31 mouse cellular contexts compared by ENCODE assay signal in genomic region chr6:92093869-92094268, GRCm38 (mm10). TPM values are rescaled to one million over a fixed set of nuclear protein-coding genes. Genes with fewer than 3 reads are reported as not detected.
DNase-seq lines count a peak whose midpoint lies in the region; ATAC-seq and TF ChIP-seq lines count a peak whose summit lies in the region.
"Had no signal": no experiment of that assay in that cellular context is flagged by ENCODE, and none has a peak within 500 bp of the region (broad histone marks: within the 10 kb centered on the region; RNA-seq: fewer than 3 reads in every experiment).

No protein-coding gene starts in this region.

- peaks cover 30% of the 10 kb centered on the region for H3K4me1 ChIP-seq in hindbrain, embryonic 14.5 days (replicated peaks; ENCODE audit: control insufficient read depth, insufficient read depth, low read length)
- H3K4me1 ChIP-seq in hindbrain, embryonic 13.5 days (replicated peaks) = peaks cover 39% of the 10 kb centered on the region
- peaks cover 12% of the 10 kb centered on the region; the same call in 1 of the 2 replicates for H3K4me1 ChIP-seq in lung, embryonic 14.5 days (ENCODE audit: insufficient read depth)
- peaks cover 12% of the 10 kb centered on the region for H3K4me1 ChIP-seq in lung, adult 2 months (ENCODE audit: control insufficient read depth, insufficient read depth, low read length)
- peaks cover 56% of the 10 kb centered on the region for H3K4me1 ChIP-seq in liver, embryonic 13.5 days (replicated peaks)
- H3K4me1 ChIP-seq in neural tube, embryonic 15.5 days = peaks cover 36% of the 10 kb centered on the region

- H3K9me3 ChIP-seq in hindbrain, embryonic 14.5 days (ENCODE audit: control insufficient read depth, low read length) = no peaks in the 10 kb centered on the region
- no peaks in the 10 kb centered on the region for H3K9me3 ChIP-seq in hindbrain, embryonic 13.5 days
- H3K9me3 ChIP-seq in lung, embryonic 14.5 days (ENCODE audit: low read depth, low read length) = no peaks in the 10 kb centered on the region
- no peaks in the 10 kb centered on the region for H3K9me3 ChIP-seq in liver, embryonic 13.5 days (replicated peaks)
- H3K9me3 ChIP-seq in neural tube, embryonic 15.5 days (replicated peaks) = no peaks in the 10 kb centered on the region
- H3K9me3 ChIP-seq: G1E; heart, embryonic 12.5 days; intestine, embryonic 15.5 days; limb, embryonic 15.5 days; neural tube, embryonic 12.5 days had no signal

- TF ChIP-seq CTCF in lung, embryonic 14.5 days (IDR thresholded peaks at IDR 0.05; ENCODE audit: low read depth) = no peak
- TF ChIP-seq CTCF in lung, adult 2 months (IDR thresholded peaks at IDR 0.05; ENCODE audit: insufficient read depth, low read length) = no peak

- H3K27ac ChIP-seq in hindbrain, embryonic 14.5 days = no peak overlapping the region
- H3K27ac ChIP-seq in hindbrain, embryonic 13.5 days = no peak overlapping the region
- H3K27ac ChIP-seq in lung, embryonic 14.5 days (ENCODE audit: low read depth) = no peak overlapping the region
- no peak overlapping the region for H3K27ac ChIP-seq in liver, embryonic 13.5 days
- no peak overlapping the region for H3K27ac ChIP-seq in neural tube, embryonic 15.5 days (replicated peaks)
- H3K27ac ChIP-seq: heart, adult 2 months; hindbrain, postnatal 0 days; intestine, embryonic 15.5 days; limb, embryonic 15.5 days; macrophage; neural tube, embryonic 12.5 days had no signal

- no peak overlapping the region for H3K9ac ChIP-seq in hindbrain, embryonic 14.5 days
- H3K9ac ChIP-seq in hindbrain, embryonic 13.5 days = no peak overlapping the region
- no peak overlapping the region for H3K9ac ChIP-seq in lung, embryonic 14.5 days
- no peak overlapping the region for H3K9ac ChIP-seq in liver, embryonic 13.5 days
- H3K9ac ChIP-seq in neural tube, embryonic 15.5 days (replicated peaks) = no peak overlapping the region
- H3K9ac ChIP-seq: heart, embryonic 12.5 days; intestine, embryonic 15.5 days; limb, embryonic 15.5 days; neural tube, embryonic 12.5 days had no signal

- H3K4me2 ChIP-seq in hindbrain, embryonic 14.5 days (replicated peaks) = peak overlapping the region; percentile 71; the same call in 1 of the 2 replicates
- no peak overlapping the region for H3K4me2 ChIP-seq in hindbrain, embryonic 13.5 days
- peak overlapping the region; percentile 90; the same call in 1 of the 2 replicates for H3K4me2 ChIP-seq in lung, embryonic 14.5 days
- H3K4me2 ChIP-seq in liver, embryonic 13.5 days = peak overlapping the region; percentile 92; the same call in 1 of the 2 replicates
- H3K4me2 ChIP-seq in neural tube, embryonic 15.5 days = 0 out of 2 replicates have a peak overlapping the region, but pooled peaks have one; percentile 71
- H3K4me2 ChIP-seq: heart, embryonic 12.5 days had no signal

- DNase-seq in hindbrain, embryonic 14.5 days (ENCODE audit: low spot score) = no peak
- DNase-seq in lung, embryonic 14.5 days = no peak
- no peak for DNase-seq in lung, adult 2 months
- DNase-seq in liver, embryonic 13.5 days = no peak
- DNase-seq in spleen, adult 12 weeks (ENCODE audit: low spot score) = no peak
- DNase-seq: adrenal gland, postnatal 14 days; cerebellum, adult 11-12 months; cerebellum, adult 9-11 months; gastrocnemius, adult 2 months; heart, adult 2 months; heart, postnatal 4 days; kidney, adult 2 months; kidney, postnatal 36 days; retina, postnatal 1 day; right cerebral cortex, postnatal 14 days; spleen, adult 18-20 months; thymus, postnatal 14 days had no signal

- WGBS in hindbrain, embryonic 14.5 days = 92% methylated on average over 2 of the region's 2 CpGs
- WGBS in hindbrain, embryonic 13.5 days = 92% methylated on average over 2 of the region's 2 CpGs
- 83% methylated on average over 2 of the region's 2 CpGs for WGBS in lung, embryonic 14.5 days
- 87% methylated on average over 2 of the region's 2 CpGs for WGBS in lung, adult 2 months
- 13% methylated on average over 2 of the region's 2 CpGs for WGBS in liver, embryonic 13.5 days (ENCODE audit: insufficient replicate concordance)
- 92% methylated on average over 2 of the region's 2 CpGs for WGBS in neural tube, embryonic 15.5 days

- no peak overlapping the region for H3K4me3 ChIP-seq in hindbrain, embryonic 14.5 days (replicated peaks; ENCODE audit: low read length)
- no peak overlapping the region for H3K4me3 ChIP-seq in hindbrain, embryonic 13.5 days
- H3K4me3 ChIP-seq in lung, embryonic 14.5 days (ENCODE audit: low read depth, low read length) = no peak overlapping the region
- no peak overlapping the region for H3K4me3 ChIP-seq in lung, adult 2 months (replicated peaks; ENCODE audit: extremely low read depth, low read depth, low read length)
- H3K4me3 ChIP-seq in liver, embryonic 13.5 days (replicated peaks) = no peak overlapping the region
- no peak overlapping the region for H3K4me3 ChIP-seq in neural tube, embryonic 15.5 days (replicated peaks)
- H3K4me3 ChIP-seq: erythroblast, embryonic 14.5 days; heart, adult 2 months; heart, embryonic 12.5 days; intestine, embryonic 15.5 days; limb, embryonic 15.5 days; neural tube, embryonic 12.5 days had no signal

- TF ChIP-seq POLR2A in lung, adult 2 months (IDR thresholded peaks at IDR 0.05; ENCODE audit: borderline replicate concordance, extremely low read depth, low read depth, low read length) = no peak

- no peaks in the 10 kb centered on the region for H3K27me3 ChIP-seq in hindbrain, embryonic 14.5 days (ENCODE audit: control insufficient read depth, insufficient read depth, low read length)
- H3K27me3 ChIP-seq in hindbrain, embryonic 13.5 days = no peaks in the 10 kb centered on the region
- no peaks in the 10 kb centered on the region for H3K27me3 ChIP-seq in lung, embryonic 14.5 days (ENCODE audit: insufficient read depth, low read length)
- no peaks in the 10 kb centered on the region for H3K27me3 ChIP-seq in liver, embryonic 13.5 days
- no peaks in the 10 kb centered on the region for H3K27me3 ChIP-seq in neural tube, embryonic 15.5 days (replicated peaks)
- H3K27me3 ChIP-seq: heart, embryonic 12.5 days; intestine, embryonic 15.5 days; limb, embryonic 15.5 days; neural tube, embryonic 12.5 days; Patski had no signal

- no peak for ATAC-seq in hindbrain, embryonic 14.5 days (ENCODE audit: low FRiP score)
- ATAC-seq in hindbrain, embryonic 13.5 days (ENCODE audit: low FRiP score) = no peak
- ATAC-seq in lung, embryonic 14.5 days (ENCODE audit: insufficient read depth) = no peak
- ATAC-seq in liver, embryonic 13.5 days (ENCODE audit: low read depth) = no peak
- no peak for ATAC-seq in neural tube, embryonic 15.5 days (ENCODE audit: low FRiP score)
- ATAC-seq: forebrain, embryonic 16.5 days; hindbrain, postnatal 0 days; intestine, embryonic 15.5 days; lung, postnatal 0 days; midbrain, embryonic 16.5 days; Patski had no signal

- H3K36me3 ChIP-seq in hindbrain, embryonic 14.5 days (replicated peaks; ENCODE audit: control insufficient read depth, insufficient read depth) = no peaks in the 10 kb centered on the region
- H3K36me3 ChIP-seq in hindbrain, embryonic 13.5 days = no peaks in the 10 kb centered on the region
- H3K36me3 ChIP-seq in lung, embryonic 14.5 days (ENCODE audit: insufficient read depth) = no peaks in the 10 kb centered on the region
- H3K36me3 ChIP-seq in liver, embryonic 13.5 days = no peaks in the 10 kb centered on the region
- H3K36me3 ChIP-seq in neural tube, embryonic 15.5 days = no peaks in the 10 kb centered on the region
- H3K36me3 ChIP-seq: heart, embryonic 12.5 days; intestine, embryonic 15.5 days; limb, embryonic 15.5 days; neural tube, embryonic 12.5 days had no signal

RNA-seq across cellular contexts. Expression of gene Nr2c2, which starts 2.7 kb away (rescaled TPM):
- polyA plus RNA-seq in hindbrain, embryonic 14.5 days (2014; fragmentation: Nextera tagmentation; extraction: Ambion mirVana) = 26.9 and 34.9 TPM in 2 replicates
- 22.9 and 23.7 TPM in 2 replicates for polyA plus RNA-seq in hindbrain, embryonic 13.5 days (2015; fragmentation: Nextera tagmentation; extraction: Ambion mirVana)
- 32.3 and 33.4 TPM in 2 replicates for polyA plus RNA-seq in lung, embryonic 14.5 days (2014; fragmentation: Nextera tagmentation; extraction: Ambion mirVana)
- 15.0 and 22.1 TPM in 2 replicates for polyA plus RNA-seq in lung, adult 2 months (2012; rRNA removed)
- 5.6 and 6.4 TPM in 2 replicates for polyA plus RNA-seq in liver, embryonic 13.5 days (2015; fragmentation: Nextera tagmentation; extraction: Ambion mirVana)
- polyA plus RNA-seq in neural tube, embryonic 15.5 days (2015; fragmentation: Nextera tagmentation; extraction: Ambion mirVana) = 26.7 and 34.5 TPM in 2 replicates
